Mouse (Mus musculus) heart, embryonic 15.5 days (tissue): ENCODE measurements around the gene Slc9a1. TPM values are rescaled to one million over a fixed set of nuclear protein-coding genes. Genes with fewer than 3 reads are reported as not detected.
A peak's percentile ranks its signal among the peaks of the same experiment; 100 is the strongest.

Source experiments
- ATAC-seq: fragments of 200-750 bp; cut with Nextera tagmentation; replicated peaks from 2 replicates; pipeline ENCODE4 v1.8.0; 2017; ENCODE audit warnings: low read depth, moderate TSS enrichment; ENCODE audit not compliant: insufficient number of reproducible peaks, insufficient read depth, low FRiP score
- H3K27ac ChIP-seq: fragments of 300-500 bp; sonication (generic); 2 replicates; pipeline ENCODE4 v1.5.1; 2015; ENCODE audit warnings: mild to moderate bottlenecking, inconsistent platforms
- H3K27me3 ChIP-seq: fragments of 300-500 bp; sonication (generic); 2 replicates; pipeline ENCODE4 v1.6.1; 2015; ENCODE audit warnings: inconsistent platforms
- H3K36me3 ChIP-seq: fragments of 300-500 bp; sonication (generic); 2 replicates; pipeline ENCODE4 v1.6.1; 2015; ENCODE audit warnings: mild to moderate bottlenecking, inconsistent platforms
- H3K4me1 ChIP-seq: fragments of 300-500 bp; sonication (generic); replicated peaks from 2 replicates; pipeline ENCODE4 v1.6.1; 2015; ENCODE audit warnings: inconsistent platforms
- H3K4me2 ChIP-seq: fragments of 300-500 bp; sonication (generic); 2 replicates; pipeline ENCODE4 v1.6.1; 2015; ENCODE audit warnings: inconsistent platforms, mild to moderate bottlenecking, moderate library complexity
- H3K4me3 ChIP-seq: fragments of 300-500 bp; sonication (generic); 2 replicates; pipeline ENCODE4 v1.5.1; 2015; ENCODE audit warnings: mild to moderate bottlenecking, inconsistent platforms
- H3K9ac ChIP-seq: fragments of 300-500 bp; sonication (generic); 2 replicates; pipeline ENCODE4 v1.6.1; 2015; ENCODE audit warnings: mild to moderate bottlenecking, inconsistent platforms
- H3K9me3 ChIP-seq: fragments of 300-500 bp; sonication (generic); replicated peaks from 2 replicates; pipeline ENCODE4 v1.6.1; 2016; ENCODE audit warnings: inconsistent platforms
- WGBS: fragments of 180-500 bp; shearing (Covaris S2); methylation state at CpG from one replicate; pipeline ENCODE4 v1.1.7; 2015; ENCODE audit warnings: mixed read lengths; 5-methylcytosine and 5-hydroxymethylcytosine counted together
- polyA plus RNA-seq: library from polyadenylated mRNA; unstranded; fragments of >200 nt; fragmentation: Nextera tagmentation; extraction: Ambion mirVana; gene quantifications from 2 replicates; pipeline ENCODE4 v1.2.1, GENCODE M21; 2015

Slc9a1 gene
- polyA plus RNA-seq, 1 experiment from 2014 or later, result 6.6 TPM

DNA sequence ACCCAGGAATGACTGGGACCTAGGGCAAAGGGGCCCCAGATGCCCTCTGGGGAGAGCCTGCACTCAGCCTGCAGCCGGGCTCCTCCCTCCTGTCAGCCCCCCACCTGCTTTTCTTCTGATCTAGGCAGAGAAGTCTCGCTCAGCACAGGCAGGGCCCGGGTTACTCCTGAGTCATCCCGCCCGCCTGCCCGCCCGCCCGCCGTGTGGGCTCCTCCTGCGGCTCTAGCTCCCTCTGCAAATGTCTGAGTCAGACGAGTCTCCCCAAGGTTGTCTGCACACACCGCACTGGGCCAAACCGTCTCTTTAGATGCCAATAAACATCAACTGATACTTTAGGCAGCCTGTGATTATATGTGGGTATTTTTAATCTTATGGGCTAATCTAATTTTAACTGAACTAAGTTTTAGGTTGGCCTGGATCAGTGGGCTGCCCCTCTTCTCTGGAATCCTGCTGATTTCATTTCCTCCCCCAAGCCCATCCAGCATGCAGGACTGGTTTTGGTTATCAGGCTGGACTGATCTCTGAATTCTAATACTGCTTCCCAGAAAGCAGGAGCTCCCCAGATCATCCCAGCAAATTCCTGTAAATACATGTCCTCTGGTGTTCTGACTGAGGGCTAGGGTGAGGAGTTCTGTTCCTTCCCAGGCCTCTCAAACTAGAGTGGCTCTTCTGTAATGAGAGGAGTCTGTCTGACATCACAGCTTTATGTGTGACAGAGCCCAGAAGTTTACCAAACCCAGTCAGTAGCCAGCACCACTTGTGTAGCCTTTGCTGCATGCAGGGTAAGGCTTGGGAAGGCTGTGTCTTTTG is 8.9 kb downstream of the Slc9a1 start:
- Histone ChIP-seq H3K4me2 (peak overlapping the region; percentile 33), H3K4me3 (no peak overlapping the region), H3K27me3 (no peaks in the 10 kb centered on the region), H3K9ac (peak overlapping the region; percentile 32; the same call in 1 of the 2 replicates), H3K36me3 (no peaks in the 10 kb centered on the region), H3K9me3 (no peaks in the 10 kb centered on the region), H3K27ac (peak overlapping the region; percentile 69), H3K4me1 (peaks cover 52% of the 10 kb centered on the region)
- WGBS, result 12% methylated on average over 13 of the region's 13 CpGs
- ATAC-seq, result peak; percentile 75

DNA sequence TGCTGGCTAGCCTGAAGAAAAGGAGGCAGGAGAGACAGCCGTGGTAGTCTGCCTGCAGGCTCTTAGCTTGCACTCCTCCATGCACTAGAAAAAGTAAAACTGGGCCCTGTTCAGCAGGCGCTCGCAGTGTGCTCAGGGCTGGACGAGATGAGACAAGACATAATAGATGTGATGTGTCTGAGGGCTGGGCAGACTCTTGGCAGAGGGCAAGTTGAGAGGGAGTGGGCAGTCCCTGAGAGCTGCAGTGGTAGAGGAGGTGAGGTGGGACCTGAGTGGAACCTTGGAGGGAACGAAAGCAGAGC is 9.5 kb downstream of the Slc9a1 start:
- Histone ChIP-seq H3K9ac (peak overlapping the region; percentile 17; the same call in 1 of the 2 replicates), H3K27ac (peak overlapping the region; percentile 69), H3K36me3 (no peaks in the 10 kb centered on the region), H3K4me3 (no peak overlapping the region), H3K9me3 (no peaks in the 10 kb centered on the region), H3K27me3 (no peaks in the 10 kb centered on the region), H3K4me2 (no peak overlapping the region), H3K4me1 (peaks cover 46% of the 10 kb centered on the region)
- ATAC-seq, result no peak
- WGBS, result 39% methylated on average over 5 of the region's 5 CpGs

DNA sequence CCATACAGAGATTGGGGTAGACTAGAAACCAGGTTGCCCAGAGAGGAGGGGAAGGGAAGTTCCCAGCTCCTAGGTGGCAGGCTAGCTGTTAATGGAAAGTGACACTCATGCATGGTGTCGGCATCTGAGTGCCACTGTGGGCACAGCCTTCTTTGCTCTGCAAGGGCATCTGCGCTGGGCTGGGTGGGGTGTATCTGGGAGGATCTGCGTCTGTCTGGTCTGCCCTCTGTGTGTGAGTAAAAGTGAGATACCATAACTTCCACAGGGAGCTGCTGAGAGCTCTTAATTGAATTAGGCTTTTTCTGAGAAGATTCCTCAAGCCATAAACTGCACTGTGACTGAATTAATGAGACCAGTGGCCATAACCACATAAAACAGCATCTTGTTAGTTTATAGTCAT is 10.4 kb downstream of the Slc9a1 start:
- no peak for ATAC-seq
- Histone ChIP-seq H3K4me3 (no peak overlapping the region), H3K27ac (no peak overlapping the region), H3K4me1 (peaks cover 44% of the 10 kb centered on the region), H3K9ac (no peak overlapping the region), H3K4me2 (no peak overlapping the region), H3K27me3 (no peaks in the 10 kb centered on the region), H3K36me3 (peaks cover under 1% of the 10 kb centered on the region; the same call in 1 of the 2 replicates), H3K9me3 (no peaks in the 10 kb centered on the region)
- 77% methylated on average over 3 of the region's 3 CpGs for WGBS

DNA sequence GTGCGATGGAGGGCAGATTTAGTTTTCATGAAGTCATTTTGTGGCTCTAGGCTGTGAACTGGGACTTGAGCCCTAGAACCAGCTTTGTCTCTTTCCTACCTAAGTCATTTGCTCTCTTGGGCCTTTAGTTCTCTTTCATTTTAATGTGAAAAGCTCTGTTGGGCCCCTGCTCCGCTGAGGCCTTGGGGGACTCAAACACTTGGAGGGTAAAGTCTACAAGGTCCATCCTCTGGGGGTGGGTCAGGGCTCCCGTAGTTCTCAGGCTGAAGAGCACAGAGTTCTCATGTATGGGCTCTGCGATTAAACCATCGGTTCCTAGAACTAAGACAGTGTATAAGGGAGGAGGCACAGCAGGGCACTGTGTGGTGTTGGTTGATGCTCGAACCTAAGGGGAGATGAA is 11.0 kb downstream of the Slc9a1 start:
- no peak for ATAC-seq
- Histone ChIP-seq H3K9ac (no peak overlapping the region), H3K9me3 (no peaks in the 10 kb centered on the region), H3K4me2 (no peak overlapping the region), H3K4me1 (peaks cover 43% of the 10 kb centered on the region), H3K27me3 (no peaks in the 10 kb centered on the region), H3K36me3 (peaks cover 4% of the 10 kb centered on the region; the same call in 1 of the 2 replicates), H3K27ac (no peak overlapping the region), H3K4me3 (no peak overlapping the region)
- WGBS, result 83% methylated on average over 6 of the region's 6 CpGs

DNA sequence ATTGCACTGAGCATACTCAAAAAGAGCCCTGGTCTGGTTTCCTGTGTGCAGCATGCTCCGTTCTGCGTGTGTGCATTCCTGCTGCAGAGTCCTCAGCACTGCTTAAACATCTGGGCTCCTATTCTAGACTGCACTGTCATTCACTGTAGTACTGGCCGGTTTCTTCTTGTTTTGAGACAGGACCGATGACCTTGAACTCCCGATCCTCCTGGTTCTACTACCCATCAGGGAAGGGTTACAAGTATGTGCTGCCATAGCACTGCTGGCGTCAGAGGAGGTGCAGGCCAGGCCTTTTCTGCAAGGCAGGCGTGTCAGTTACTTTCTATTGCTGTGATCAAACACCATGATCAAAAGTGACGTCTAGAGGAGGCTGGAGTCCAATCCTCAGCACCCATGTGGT is 11.6 kb downstream of the Slc9a1 start:
- H3K4me1 ChIP-seq, result peaks cover 37% of the 10 kb centered on the region
- H3K36me3 ChIP-seq, result peaks cover 4% of the 10 kb centered on the region; the same call in 1 of the 2 replicates
- no peak overlapping the region for H3K9ac ChIP-seq
- 62% methylated on average over 8 of the region's 8 CpGs for WGBS
- H3K27ac ChIP-seq, result no peak overlapping the region
- H3K4me3 ChIP-seq, result no peak overlapping the region
- no peaks in the 10 kb centered on the region for H3K9me3 ChIP-seq
- H3K27me3 ChIP-seq, result no peaks in the 10 kb centered on the region
- no peak overlapping the region for H3K4me2 ChIP-seq
- no peak for ATAC-seq

DNA sequence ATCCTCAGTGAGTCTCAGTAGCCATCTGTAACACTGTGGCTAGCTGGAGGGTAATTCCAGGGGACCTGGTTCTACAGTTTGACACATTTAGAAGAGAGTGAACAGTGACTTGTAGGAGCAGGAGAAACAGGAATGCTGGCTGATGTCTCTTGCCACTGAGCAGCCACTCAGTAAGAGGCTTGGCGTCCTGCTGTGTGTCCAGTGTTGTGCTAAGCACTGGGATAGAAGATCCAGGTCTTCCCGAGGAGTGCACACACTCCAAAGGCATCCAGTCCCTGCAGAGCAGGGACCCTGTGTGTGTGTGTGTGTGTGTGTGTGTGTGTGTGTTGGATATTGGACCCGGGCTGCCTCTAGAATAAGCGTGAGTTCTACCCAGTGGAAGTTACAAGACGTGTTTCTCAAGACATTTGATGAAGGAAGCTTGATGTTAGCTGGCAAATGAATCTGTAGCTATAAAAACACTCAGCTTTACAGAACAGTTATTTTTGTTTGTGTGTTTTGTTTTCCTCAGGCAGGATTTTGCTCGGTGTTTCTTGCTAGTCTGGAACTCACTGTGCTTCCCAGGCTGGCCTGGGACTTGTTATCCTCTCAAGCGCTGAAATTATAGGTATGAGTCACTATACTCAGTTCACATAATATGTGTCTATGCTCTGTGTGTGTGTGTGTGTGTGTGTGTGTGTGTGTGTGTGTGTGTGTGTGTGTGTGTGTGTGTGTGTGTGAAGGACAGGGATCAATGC is 16.7 kb downstream of the Slc9a1 start:
- Histone ChIP-seq H3K27me3 (no peaks in the 10 kb centered on the region), H3K4me3 (no peak overlapping the region), H3K36me3 (peaks cover 4% of the 10 kb centered on the region; the same call in 1 of the 2 replicates), H3K4me2 (no peak overlapping the region), H3K27ac (no peak overlapping the region), H3K4me1 (peaks cover 31% of the 10 kb centered on the region), H3K9ac (no peak overlapping the region), H3K9me3 (no peaks in the 10 kb centered on the region)
- WGBS, result 74% methylated on average over 7 of the region's 7 CpGs
- no peak for ATAC-seq

DNA sequence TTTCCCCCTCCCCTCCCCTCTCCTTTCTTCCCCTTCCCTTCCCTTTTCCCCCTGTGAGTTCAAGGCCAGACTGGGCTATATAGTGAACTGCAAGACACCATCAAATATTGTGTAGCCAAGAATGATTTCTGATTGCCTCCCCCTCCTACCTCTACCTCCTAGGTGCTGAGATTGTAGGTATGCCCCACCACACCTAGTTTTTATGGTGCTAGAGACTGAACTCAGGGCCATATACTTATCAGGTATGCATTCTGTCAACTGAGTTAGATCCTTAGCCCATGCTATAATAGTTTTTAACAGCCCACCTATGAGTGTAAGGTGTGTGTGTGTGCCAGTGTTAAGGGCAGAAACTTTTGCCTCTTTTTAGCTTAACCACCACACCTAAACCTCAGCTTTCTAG is 17.5 kb downstream of the Slc9a1 start:
- H3K9me3 ChIP-seq, result no peaks in the 10 kb centered on the region
- H3K9ac ChIP-seq, result no peak overlapping the region
- no peak for ATAC-seq
- H3K27me3 ChIP-seq, result no peaks in the 10 kb centered on the region
- H3K4me1 ChIP-seq, result peaks cover 38% of the 10 kb centered on the region
- no peak overlapping the region for H3K27ac ChIP-seq
- no peak overlapping the region for H3K4me2 ChIP-seq
- no peak overlapping the region for H3K4me3 ChIP-seq
- H3K36me3 ChIP-seq, result peaks cover 4% of the 10 kb centered on the region; the same call in 1 of the 2 replicates

DNA sequence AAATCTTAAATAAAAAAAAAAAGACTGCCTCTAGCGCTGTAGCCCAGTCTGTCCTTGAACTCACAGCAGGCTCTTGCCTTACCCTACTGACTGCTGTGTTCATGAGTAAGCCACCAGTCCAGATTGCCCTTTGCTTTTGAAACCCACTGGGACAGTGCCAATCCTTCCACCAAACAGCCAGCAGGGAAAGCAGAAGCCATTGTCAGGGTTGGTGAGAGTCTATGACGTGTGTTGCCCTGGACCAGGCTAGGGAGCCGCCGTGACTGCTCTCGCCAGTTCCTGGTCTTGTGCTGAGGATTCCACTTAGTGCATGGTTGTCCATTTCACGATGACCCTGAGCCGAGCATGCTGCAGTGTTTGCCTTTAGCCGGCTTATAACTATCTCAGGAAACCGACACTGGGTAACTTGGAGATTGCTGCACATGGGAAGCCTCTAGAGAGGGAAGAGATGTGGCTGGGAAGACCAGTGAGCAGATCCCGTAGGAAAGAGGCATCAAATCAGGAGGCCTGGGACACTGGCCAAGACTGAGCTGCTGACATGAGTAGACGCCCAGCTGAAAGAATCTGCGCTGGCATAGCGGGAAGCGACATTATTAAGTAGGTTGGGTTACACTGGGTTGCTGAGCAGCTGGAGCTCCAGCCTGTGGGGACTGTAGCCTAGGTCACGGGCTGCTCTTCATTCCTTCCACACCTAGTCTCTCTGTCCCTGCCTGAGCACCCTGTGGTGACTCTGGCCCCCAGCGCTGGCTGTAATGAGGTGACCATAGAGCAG is 19.5 kb downstream of the Slc9a1 start:
- no peak overlapping the region for H3K9ac ChIP-seq

DNA sequence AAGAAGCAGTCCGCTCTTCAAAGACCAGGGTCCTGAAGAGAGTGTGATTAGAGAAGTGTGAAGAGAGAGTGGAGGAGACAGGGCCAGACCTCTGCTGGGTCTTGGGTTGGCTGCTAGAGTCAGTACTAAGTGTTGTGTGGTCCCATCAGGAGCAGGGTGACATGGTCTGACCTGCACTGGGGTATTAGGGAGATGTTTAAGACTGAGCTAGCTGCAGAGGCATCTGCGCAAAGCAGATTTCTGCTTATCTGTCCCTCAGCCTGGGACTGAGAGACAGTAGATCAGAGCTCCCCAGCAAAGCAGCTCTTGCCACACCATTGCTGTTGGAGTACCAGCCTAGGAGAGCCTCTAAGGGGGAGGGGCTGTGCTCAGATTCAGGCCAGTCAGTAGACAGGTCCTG is 20.5 kb downstream of the Slc9a1 start:
- Histone ChIP-seq H3K27me3 (no peaks in the 10 kb centered on the region), H3K4me1 (peaks cover 45% of the 10 kb centered on the region), H3K9me3 (no peaks in the 10 kb centered on the region), H3K36me3 (peaks cover 1% of the 10 kb centered on the region; the same call in 1 of the 2 replicates), H3K4me2 (no peak overlapping the region), H3K9ac (no peak overlapping the region), H3K27ac (peak overlapping the region; percentile 72; the same call in 1 of the 2 replicates), H3K4me3 (no peak overlapping the region)
- no peak for ATAC-seq
- WGBS, result 70% methylated on average over 2 of the region's 2 CpGs

More for the DNA sequence above, 19.5 kb downstream of the Slc9a1 start:
- no peak overlapping the region for H3K4me2 ChIP-seq
- no peak overlapping the region for H3K4me3 ChIP-seq
- peaks cover 4% of the 10 kb centered on the region; the same call in 1 of the 2 replicates for H3K36me3 ChIP-seq
- H3K9me3 ChIP-seq, result no peaks in the 10 kb centered on the region
- peaks cover 39% of the 10 kb centered on the region for H3K4me1 ChIP-seq
- WGBS, result 54% methylated on average over 16 of the region's 16 CpGs
- H3K27me3 ChIP-seq, result no peaks in the 10 kb centered on the region
- peak overlapping the region; percentile 72 for H3K27ac ChIP-seq
- peak; percentile 80 for ATAC-seq

DNA sequence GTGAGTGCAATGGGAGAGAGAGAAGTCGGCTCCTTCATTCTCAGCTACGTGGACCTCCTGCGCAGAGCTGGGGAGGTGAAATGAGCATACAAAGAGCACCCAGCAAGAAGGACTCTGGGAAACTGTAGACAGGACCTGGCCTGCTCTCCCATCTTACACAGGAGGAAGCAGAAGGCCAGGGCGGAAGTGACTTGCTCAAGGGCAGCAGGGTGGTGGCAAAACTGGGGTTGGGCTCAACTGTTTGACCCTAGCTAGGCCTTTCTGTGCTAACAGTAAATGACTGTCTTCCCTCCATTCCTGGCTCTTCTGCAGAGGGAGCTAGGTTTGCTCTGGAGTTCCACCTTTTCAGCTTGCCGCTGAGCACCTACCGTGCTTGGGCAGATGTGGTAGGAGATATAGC is 21.1 kb downstream of the Slc9a1 start:
- 81% methylated on average over 6 of the region's 6 CpGs for WGBS

More for the DNA sequence above, 21.1 kb downstream of the Slc9a1 start:
- Histone ChIP-seq H3K27ac (peak overlapping the region; percentile 76), H3K9ac (no peak overlapping the region), H3K36me3 (no peaks in the 10 kb centered on the region), H3K27me3 (no peaks in the 10 kb centered on the region), H3K4me1 (peaks cover 49% of the 10 kb centered on the region), H3K4me2 (no peak overlapping the region), H3K9me3 (no peaks in the 10 kb centered on the region), H3K4me3 (no peak overlapping the region)
- no peak for ATAC-seq
